Mouse (Mus musculus): ENCODE data around the gene Ppa2.

Ppa2 gene

GRCm38 (mm10) chr3:133331184-133331866 is 21.4 kb downstream of the Ppa2 start:
- no peak for DNase-seq (ENCODE audit: low spot score)

- no peak for DNase-seq (ENCODE audit: low spot score)
Measured at GRCm38 (mm10) chr3:133332280-133332679, 22.4 kb downstream of the Ppa2 start.

GRCm38 (mm10) chr3:133333267-133334170 is 23.6 kb downstream of the Ppa2 start:
- no peak for DNase-seq (ENCODE audit: low spot score)

- DNase-seq (ENCODE audit: low spot score), result no peak
Measured at GRCm38 (mm10) chr3:133334691-133335090, 24.8 kb downstream of the Ppa2 start.

GRCm38 (mm10) chr3:133335166-133335565 is 25.3 kb downstream of the Ppa2 start:
- DNase-seq (ENCODE audit: low spot score), result no peak

- no peak for DNase-seq (ENCODE audit: low spot score)
Measured at GRCm38 (mm10) chr3:133336400-133336799, 26.5 kb downstream of the Ppa2 start.

- DNase-seq (ENCODE audit: low spot score), result no peak
Measured at GRCm38 (mm10) chr3:133338851-133339356, 29.0 kb downstream of the Ppa2 start.

GRCm38 (mm10) chr3:133339411-133339823 is 29.5 kb downstream of the Ppa2 start:
- DNase-seq (ENCODE audit: low spot score), result no peak

- DNase-seq (ENCODE audit: low spot score), result no peak
Measured at GRCm38 (mm10) chr3:133341106-133341505, 31.2 kb downstream of the Ppa2 start.

GRCm38 (mm10) chr3:133347535-133347934 is 37.6 kb downstream of the Ppa2 start:
- no peak for DNase-seq (ENCODE audit: low spot score)

- no peak for DNase-seq (ENCODE audit: low spot score)
Measured at GRCm38 (mm10) chr3:133348847-133349246, 38.9 kb downstream of the Ppa2 start.

- DNase-seq (ENCODE audit: low spot score), result no peak
Measured at GRCm38 (mm10) chr3:133357426-133357974, 47.6 kb downstream of the Ppa2 start.

- no peak for DNase-seq (ENCODE audit: low spot score)
Measured at GRCm38 (mm10) chr3:133357977-133358376, 48.1 kb downstream of the Ppa2 start.

- DNase-seq (ENCODE audit: low spot score), result no peak
Measured at GRCm38 (mm10) chr3:133361406-133361805, 51.5 kb downstream of the Ppa2 start.

GRCm38 (mm10) chr3:133364138-133364537 is 54.2 kb downstream of the Ppa2 start:
- no peak for DNase-seq (ENCODE audit: low spot score)

GRCm38 (mm10) chr3:133366096-133366495 is 56.2 kb downstream of the Ppa2 start:
- no peak for DNase-seq (ENCODE audit: low spot score)

- DNase-seq (ENCODE audit: low spot score), result no peak
Measured at GRCm38 (mm10) chr3:133378174-133378573, 68.3 kb downstream of the Ppa2 start.

GRCm38 (mm10) chr3:133379997-133380396 is 70.1 kb downstream of the Ppa2 start:
- no peak for DNase-seq (ENCODE audit: low spot score)

- no peak for DNase-seq (ENCODE audit: low spot score)
Measured at GRCm38 (mm10) chr3:133381519-133381918, 71.6 kb downstream of the Ppa2 start.

- DNase-seq (ENCODE audit: low spot score), result no peak
Measured at GRCm38 (mm10) chr3:133382147-133382546, 72.2 kb downstream of the Ppa2 start.

- DNase-seq (ENCODE audit: low spot score), result no peak
Measured at GRCm38 (mm10) chr3:133384164-133384708, 74.3 kb downstream of the Ppa2 start.

GRCm38 (mm10) chr3:133387283-133387682 is 77.4 kb downstream of the Ppa2 start:
- no peak for DNase-seq (ENCODE audit: low spot score)

Data from spleen, adult 12 weeks (tissue).